Mouse (Mus musculus): ENCODE measurements around the gene Glod5. TPM values are rescaled to one million over a fixed set of nuclear protein-coding genes. Genes with fewer than 3 reads are reported as not detected.

The Glod5 gene
- total RNA-seq, 2 experiments from 2014 or later: not detected

- DNase-seq (ENCODE audit: low spot score): no peak
Measured at GRCm38 (mm10) chrX:7968226-7968625, 50.1 kb downstream of the Glod5 start.

GRCm38 (mm10) chrX:7967596-7968201 lies 50.6 kb downstream of the Glod5 start:
- no peak for DNase-seq (ENCODE audit: low spot score)

- DNase-seq (ENCODE audit: low spot score): no peak
Measured at GRCm38 (mm10) chrX:7966161-7966560, 52.1 kb downstream of the Glod5 start.

GRCm38 (mm10) chrX:7963829-7964626 lies 54.3 kb downstream of the Glod5 start:
- DNase-seq (ENCODE audit: low spot score): no peak

- no peak for DNase-seq (ENCODE audit: low spot score)
Measured at GRCm38 (mm10) chrX:7958868-7959267, 59.4 kb downstream of the Glod5 start.

Other genes with a start within 250 kb of the Glod5 start
- gene Gripap1, start 228.7 kb downstream of the Glod5 start, total RNA-seq (2021): 10 to 100 TPM; 16.7 to 19.5 TPM
- gene Kcnd1, start 196.2 kb downstream of the Glod5 start, total RNA-seq (2021): under 1 TPM in 1 of 2 experiments, not detected in 1; 0.12 TPM
- gene Otud5, start 177.1 kb downstream of the Glod5 start, total RNA-seq (2021): 10 to 100 TPM; 14.6 to 17.1 TPM
- gene Pim2, start 140.2 kb downstream of the Glod5 start, total RNA-seq (2021): 1 to 10 TPM; 1.5 to 1.9 TPM
- gene Slc35a2, start 134.5 kb downstream of the Glod5 start, total RNA-seq (2021): 1 to 10 TPM; 7.7 to 9.5 TPM
- 10 to 100 TPM; 22.3 to 23.5 TPM for gene Pqbp1, start 119.2 kb downstream of the Glod5 start, total RNA-seq (2021)
- gene Timm17b, start 119.1 kb downstream of the Glod5 start, total RNA-seq (2021): 10 to 100 TPM; 42.7 to 47.6 TPM
- gene Gm10491, start 110.7 kb downstream of the Glod5 start, total RNA-seq (2021): not detected
- gene Gm10490, start 109.0 kb downstream of the Glod5 start, total RNA-seq (2021): not detected
- gene Pcsk1n, start 98.7 kb downstream of the Glod5 start, total RNA-seq (2021): not detected
- not detected for gene Eras, start 89.9 kb downstream of the Glod5 start, total RNA-seq (2021)
- gene Hdac6, start 70.6 kb downstream of the Glod5 start, total RNA-seq (2021): 1 to 10 TPM; 3.6 to 5.0 TPM
- not detected for gene Gata1, start 40.4 kb downstream of the Glod5 start, total RNA-seq (2021)
- 1 to 10 TPM; 4.5 TPM for gene Suv39h1, start 56.3 kb upstream of the Glod5 start, total RNA-seq (2021)
- under 1 TPM; 0.21 to 0.52 TPM for gene Was, start 72.0 kb upstream of the Glod5 start, total RNA-seq (2021)
- gene Wdr13, start 114.4 kb upstream of the Glod5 start, total RNA-seq (2021): 10 to 100 TPM in 1 of 2 experiments, 1 to 10 TPM in 1; 8.7 to 10.1 TPM
- 10 to 100 TPM; 48.0 to 90.4 TPM for gene Rbm3, start 127.4 kb upstream of the Glod5 start, total RNA-seq (2021)
- 1 to 10 TPM; 2.7 to 4.1 TPM for gene Tbc1d25, start 157.7 kb upstream of the Glod5 start, total RNA-seq (2021)
- gene Ebp, start 175.0 kb upstream of the Glod5 start, total RNA-seq (2021): 1 to 10 TPM; 6.8 to 8.3 TPM
- gene Porcn, start 188.0 kb upstream of the Glod5 start, total RNA-seq (2021): 1 to 10 TPM; 4.3 to 4.4 TPM
- 10 to 100 TPM; 13.3 to 14.0 TPM for gene Ftsj1, start 233.9 kb upstream of the Glod5 start, total RNA-seq (2021)

Measured in gastrocnemius, adult 18-20 months (tissue).